Mouse (Mus musculus) left cerebral cortex, postnatal 25 days (tissue): ENCODE measurements around the gene Slc27a5. TPM values are rescaled to one million over a fixed set of nuclear protein-coding genes. Genes with fewer than 3 reads are reported as not detected.

Experiments
- DNase-seq, 2 experiments: peaks; one replicate each; pipeline ENCODE4 v3.0.0; 2022; ENCODE audit warnings: low spot score in 2 of 2, mixed read lengths in 1 of 2
- intact Hi-C: fragments of 180-260 bp; cut with DNase I; formaldehyde crosslinking; loops from one replicate; pipeline ENCODE4 v1.15.1; 2025
- total RNA-seq, 2 experiments: library from RNA; stranded (reverse); gene quantifications; 2 replicates each; pipeline ENCODE4 v1.2.3; 2021

Slc27a5 gene
- not detected for total RNA-seq

DNA sequence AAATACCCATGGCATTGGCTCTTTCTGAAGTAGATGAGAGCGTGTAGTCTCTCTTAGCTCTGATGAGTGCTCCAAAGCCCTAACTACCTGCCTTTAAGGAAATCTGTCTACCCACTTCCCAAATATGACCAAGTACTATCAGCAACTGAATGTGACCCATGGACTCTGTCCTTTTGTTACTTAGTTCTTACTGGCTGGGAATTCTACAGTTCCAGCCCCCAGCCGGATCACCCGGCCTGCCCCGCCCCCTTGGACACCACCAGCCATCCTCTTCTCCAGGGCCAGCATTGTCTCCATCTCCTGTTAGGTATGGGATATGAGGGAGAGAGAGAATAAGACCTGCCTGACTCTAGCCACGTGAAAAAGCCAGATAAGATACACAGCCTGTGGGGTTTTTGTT is at the start of gene Slc27a5:
Slc27a5 (minus strand) TSS at position 140 of the 400 bp plus-strand sequence.
- intact Hi-C loops: no loop called here

DNA sequence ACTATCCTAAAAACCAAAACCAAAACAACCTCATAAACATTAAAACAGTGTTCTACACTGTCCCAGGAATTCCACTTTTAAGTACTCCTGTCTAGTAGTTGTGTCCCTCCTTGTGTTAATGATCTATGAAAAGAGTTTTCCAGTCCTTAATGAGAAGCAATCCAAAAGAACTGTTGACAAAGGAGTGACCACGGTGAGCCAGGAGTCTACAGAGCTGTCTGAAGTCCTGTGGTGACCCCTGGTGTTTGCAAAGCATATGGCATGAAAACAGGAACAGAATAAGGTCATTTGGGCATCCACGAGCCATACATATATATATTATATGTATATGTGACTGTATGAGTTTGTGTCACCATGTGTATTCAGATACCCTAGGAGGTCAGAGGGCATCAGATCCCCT is 48.1 kb upstream of the Slc27a5 start:
- peak in 1 of 2 experiments; percentile 37 for DNase-seq
- intact Hi-C loops: loop anchor here (1.0 to 2.0 kb wide), 2 partner anchors 37 to 133 kb away; no protein-coding TSS in a partner anchor

More for the DNA sequence above, at the start of gene Slc27a5:
- DNase-seq: no peak

DNA sequence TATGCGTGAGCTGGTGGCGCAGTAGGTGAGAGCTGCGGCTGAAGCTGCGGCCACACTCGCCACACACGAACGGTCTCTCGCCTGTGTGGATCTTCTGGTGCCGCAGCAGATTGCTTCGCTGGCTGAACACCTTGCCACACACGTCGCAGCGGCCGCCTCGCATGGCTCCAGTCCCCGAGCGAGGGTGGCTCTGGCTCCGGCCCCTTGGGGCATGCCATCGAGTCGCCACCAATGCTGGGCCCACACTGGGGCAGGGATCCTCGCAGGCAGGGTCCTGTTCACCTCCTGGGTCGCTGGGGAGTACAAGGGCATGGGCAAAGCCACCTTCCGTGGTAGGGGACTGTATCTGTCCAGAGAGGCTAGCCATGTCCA is 46.2 kb upstream of the Slc27a5 start:
- intact Hi-C loops: no loop called here
- DNase-seq: no peak

GRCm38 (mm10) chr7:13043445-13044253 is 45.7 kb upstream of the Slc27a5 start:
- intact Hi-C loops: no loop called here
- peak; percentile 54 to 56 for DNase-seq

- intact Hi-C loops: no loop called here
Measured at GRCm38 (mm10) chr7:13043120-13043444, 45.1 kb upstream of the Slc27a5 start.

GRCm38 (mm10) chr7:13042511-13042910 is 44.5 kb upstream of the Slc27a5 start:
- no peak for DNase-seq
- intact Hi-C loops: no loop called here

More at GRCm38 (mm10) chr7:13043120-13043444, 45.1 kb upstream of the Slc27a5 start:
- DNase-seq: peak in 1 of 2 experiments; percentile 9

DNA sequence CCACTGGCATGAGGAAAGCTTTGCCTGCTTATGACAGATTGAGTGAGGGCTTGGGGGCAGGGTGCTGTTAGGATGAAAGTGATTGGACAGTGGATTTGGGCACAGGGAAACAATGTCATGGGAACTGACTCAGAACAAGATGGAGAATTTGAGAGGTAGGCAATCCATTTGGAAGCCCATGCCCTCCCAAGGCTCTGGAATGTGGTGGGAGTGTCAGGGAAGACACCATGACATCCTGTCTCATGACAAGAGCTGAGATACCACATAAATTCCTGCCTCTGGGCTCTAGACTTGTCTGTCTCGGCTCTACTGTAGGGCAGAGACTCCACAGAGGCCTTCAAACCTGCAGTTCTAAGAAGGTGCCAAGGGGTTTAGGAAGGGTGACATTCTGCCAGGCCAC is 43.3 kb upstream of the Slc27a5 start:
- DNase-seq: no peak
- intact Hi-C loops: no loop called here

DNA sequence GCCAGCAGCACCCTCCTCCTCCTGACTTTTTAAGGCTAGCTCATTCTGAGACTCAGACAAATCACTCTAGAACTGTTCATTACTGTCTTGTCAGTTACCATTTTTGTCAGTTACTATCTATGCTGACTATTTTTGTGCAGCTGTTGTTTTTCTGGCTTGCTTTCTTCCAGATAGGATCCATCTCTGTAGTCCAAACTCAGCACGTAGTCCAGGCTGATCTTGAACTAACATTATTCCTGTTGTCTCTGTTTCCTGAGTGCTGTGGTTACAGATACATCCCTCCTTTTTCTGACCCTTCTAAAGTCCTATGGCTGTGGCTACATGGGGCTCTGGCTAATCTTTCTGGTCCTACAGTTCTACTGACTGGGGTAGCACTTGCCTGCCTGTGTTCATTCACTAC is 41.2 kb upstream of the Slc27a5 start:
- DNase-seq: no peak
- intact Hi-C loops: loop anchor here (5.0 to 10.0 kb wide), 3 partner anchors 62 to 554 kb away; partner anchors contain the start of genes Rps5 and Zfp446

DNA sequence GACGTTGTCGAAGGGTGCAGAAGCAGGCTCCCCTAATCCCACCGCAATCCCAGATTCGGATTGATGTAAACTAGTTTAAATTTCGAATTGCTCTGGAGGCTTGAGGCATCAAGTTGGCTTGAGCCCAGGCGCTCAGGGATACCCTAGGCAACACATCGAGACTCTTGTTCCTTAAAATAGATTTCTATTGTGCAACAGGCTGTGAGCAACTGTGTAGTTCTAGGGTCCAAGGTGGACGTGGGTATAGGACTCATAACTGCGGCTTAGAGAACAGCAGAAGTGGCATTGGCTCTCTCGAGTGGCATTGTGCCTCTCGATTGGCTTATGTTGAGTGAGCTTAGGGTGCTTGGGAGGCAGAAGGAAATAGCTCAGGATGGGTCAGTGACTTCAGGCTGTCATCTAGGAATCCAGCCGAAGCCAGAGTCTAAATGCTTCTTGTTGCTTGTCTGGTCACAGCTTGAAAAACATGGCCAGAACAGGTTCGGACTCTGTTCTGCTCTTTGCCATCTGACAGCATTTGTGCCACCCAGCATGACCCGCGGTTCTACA is 40.7 kb upstream of the Slc27a5 start:
- peak in 1 of 2 experiments; percentile 27 for DNase-seq
- intact Hi-C loops: loop anchor here (5.0 to 10.0 kb wide), 3 partner anchors 61 to 554 kb away; partner anchors contain the start of genes Rps5 and Zfp446

DNA sequence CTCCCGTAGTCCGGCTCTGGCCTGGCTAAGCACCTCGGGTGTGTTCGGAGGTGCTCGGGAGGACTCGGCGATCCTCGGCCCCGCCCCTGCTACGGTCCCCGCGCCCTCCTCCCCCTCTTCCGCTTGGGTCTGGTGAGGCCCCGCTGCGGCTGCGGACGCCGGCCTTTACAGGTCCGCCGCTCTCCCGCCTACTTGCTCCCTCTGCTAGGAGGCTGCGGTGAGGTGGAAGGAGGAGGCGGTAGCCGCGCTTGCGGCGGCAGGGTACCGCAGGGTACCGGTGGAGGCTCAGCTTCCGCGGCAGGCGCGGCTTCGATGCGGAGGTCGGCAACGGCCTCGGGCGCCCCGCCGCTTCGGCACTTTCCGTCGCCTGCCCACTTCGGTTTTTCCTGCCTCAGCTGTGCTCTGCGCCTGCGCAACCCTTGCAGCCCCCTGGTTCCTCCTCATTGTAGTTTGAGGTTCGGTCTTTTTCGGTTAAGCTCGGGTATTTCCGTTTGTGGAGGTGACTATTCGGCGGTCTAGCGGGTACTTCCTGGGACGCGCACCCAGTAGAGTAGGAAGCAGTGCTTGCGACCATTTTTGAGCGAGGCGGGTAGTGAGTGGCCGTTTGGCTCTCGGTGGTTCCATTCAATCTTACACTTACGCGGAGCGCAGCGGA is 40.0 kb upstream of the Slc27a5 start, which contains the start of gene Ube2m:
Ube2m (minus strand) TSS at position 375 of the 655 bp plus-strand sequence.
- intact Hi-C loops: loop anchor here (5.0 to 10.0 kb wide), 3 partner anchors 61 to 553 kb away; partner anchors contain the start of genes Rps5 and Zfp446
- DNase-seq: peak; percentile 100

- intact Hi-C loops: loop anchor here (5.0 to 10.0 kb wide), 3 partner anchors 60 to 553 kb away; partner anchors contain the start of genes Rps5 and Zfp446
- no peak for DNase-seq
Measured at GRCm38 (mm10) chr7:13037366-13037765, 39.4 kb upstream of the Slc27a5 start.

DNA sequence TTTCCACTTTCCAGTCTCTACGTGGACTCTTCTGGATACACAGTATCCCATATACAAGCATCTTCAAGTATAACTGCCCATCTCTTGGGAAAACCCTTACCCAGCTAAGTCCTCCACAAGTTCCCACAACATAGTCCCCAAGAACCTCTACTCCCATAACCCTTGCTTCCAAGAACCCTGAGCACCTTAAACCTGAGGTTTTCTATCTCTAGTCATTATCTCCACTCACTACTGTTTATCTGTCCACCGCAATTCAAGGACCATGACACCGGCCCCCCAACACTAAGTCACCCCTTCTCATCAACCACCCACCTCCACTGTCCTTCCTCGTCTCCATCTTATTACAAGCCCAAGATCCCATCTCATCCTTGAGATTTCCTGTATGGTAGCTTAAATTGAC is 38.8 kb upstream of the Slc27a5 start:
- intact Hi-C loops: loop anchor here (5.0 to 10.0 kb wide), 3 partner anchors 60 to 552 kb away; partner anchors contain the start of genes Rps5 and Zfp446
- no peak for DNase-seq

GRCm38 (mm10) chr7:13035211-13035855 is 37.3 kb upstream of the Slc27a5 start:
- peak in 1 of 2 experiments; percentile 11 for DNase-seq
- intact Hi-C loops: loop anchor here (5.0 to 10.0 kb wide), 3 partner anchors 58 to 551 kb away; partner anchors contain the start of genes Rps5 and Zfp446

- intact Hi-C loops: loop anchor here (1.0 to 10.0 kb wide), 2 partner anchors 9 to 550 kb away; no protein-coding TSS in a partner anchor
- DNase-seq: peak; percentile 98 to 99
Measured at GRCm38 (mm10) chr7:13034148-13034977, 36.4 kb upstream of the Slc27a5 start, which contains the start of gene Chmp2a. Gene Chmp2a (minus strand): TSS chr7:13034807.

GRCm38 (mm10) chr7:13033451-13034147 is 35.6 kb upstream of the Slc27a5 start:
- DNase-seq: no peak
- intact Hi-C loops: loop anchor here (1.0 to 10.0 kb wide), 2 partner anchors 8 to 549 kb away; no protein-coding TSS in a partner anchor

DNA sequence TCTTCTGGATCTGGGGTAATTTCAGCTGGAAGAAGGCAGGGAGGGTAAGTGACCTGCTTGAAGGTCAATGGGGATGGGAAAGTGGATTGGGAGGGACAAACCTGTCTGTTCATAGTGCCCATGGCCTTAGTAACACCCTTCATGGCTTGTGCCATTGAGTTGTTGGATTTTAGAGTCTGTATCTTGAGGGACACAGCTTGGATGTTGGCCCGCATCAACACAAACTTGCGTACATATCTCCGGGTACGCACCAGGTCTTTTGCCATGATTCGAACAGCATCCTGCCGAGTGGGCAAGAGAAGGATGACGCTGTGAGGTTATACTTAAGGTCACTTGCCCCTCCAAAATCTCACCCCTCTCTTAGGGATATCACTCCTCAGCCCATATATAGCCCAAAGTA is 34.5 kb upstream of the Slc27a5 start:
- intact Hi-C loops: loop anchor here (10.0 kb wide), 1 partner anchor 548 kb away; no protein-coding TSS in a partner anchor

GRCm38 (mm10) chr7:13031983-13032382 is 34.0 kb upstream of the Slc27a5 start:
- DNase-seq: no peak
- intact Hi-C loops: loop anchor here (10.0 kb wide), 1 partner anchor 547 kb away; no protein-coding TSS in a partner anchor

More for the DNA sequence above, 34.5 kb upstream of the Slc27a5 start:
- no peak for DNase-seq
